Mouse (Mus musculus) layer of hippocampus, postnatal 10 days (tissue): ENCODE measurements around the gene Auts2. TPM values are rescaled to one million over a fixed set of nuclear protein-coding genes. Genes with fewer than 3 reads are reported as not detected.

ENCODE experiments used
- DNase-seq, 2 experiments: peaks; one replicate each; pipeline ENCODE4 v3.0.0; 2021; ENCODE audit warnings: low spot score in 2 of 2
- total RNA-seq, 2 experiments: library from RNA; stranded (reverse); gene quantifications; 2 replicates each; pipeline ENCODE4 v1.2.3; 2021

Auts2 gene
- total RNA-seq, 2 experiments from 2014 or later: 137 to 150 TPM

GRCm38 (mm10) chr5:132502036-132502435 lies 41.1 kb downstream of the Auts2 start:
- no peak for DNase-seq

GRCm38 (mm10) chr5:132500817-132501231 lies 42.3 kb downstream of the Auts2 start:
- no peak for DNase-seq

GRCm38 (mm10) chr5:132498896-132499295 lies 44.2 kb downstream of the Auts2 start:
- no peak for DNase-seq

- no peak for DNase-seq
Measured at GRCm38 (mm10) chr5:132498045-132498444, 45.1 kb downstream of the Auts2 start.

GRCm38 (mm10) chr5:132492793-132493192 lies 50.4 kb downstream of the Auts2 start:
- DNase-seq: no peak

- DNase-seq: no peak
Measured at GRCm38 (mm10) chr5:132492040-132492439, 51.1 kb downstream of the Auts2 start.

- DNase-seq: no peak
Measured at GRCm38 (mm10) chr5:132491508-132491907, 51.6 kb downstream of the Auts2 start.

- DNase-seq: no peak
Measured at GRCm38 (mm10) chr5:132490326-132490725, 52.8 kb downstream of the Auts2 start.

- DNase-seq: no peak
Measured at GRCm38 (mm10) chr5:132489736-132490313, 53.3 kb downstream of the Auts2 start.

GRCm38 (mm10) chr5:132486831-132487230 lies 56.3 kb downstream of the Auts2 start:
- no peak for DNase-seq

GRCm38 (mm10) chr5:132485994-132486393 lies 57.1 kb downstream of the Auts2 start:
- no peak for DNase-seq

GRCm38 (mm10) chr5:132485448-132485847 lies 57.7 kb downstream of the Auts2 start:
- no peak for DNase-seq

- DNase-seq: no peak
Measured at GRCm38 (mm10) chr5:132481476-132481875, 61.7 kb downstream of the Auts2 start.

GRCm38 (mm10) chr5:132480461-132480860 lies 62.7 kb downstream of the Auts2 start:
- DNase-seq: no peak

GRCm38 (mm10) chr5:132479227-132479857 lies 63.8 kb downstream of the Auts2 start:
- DNase-seq: no peak

GRCm38 (mm10) chr5:132477533-132477932 lies 65.6 kb downstream of the Auts2 start:
- no peak for DNase-seq

GRCm38 (mm10) chr5:132472905-132473321 lies 70.2 kb downstream of the Auts2 start:
- no peak for DNase-seq

- DNase-seq: no peak
Measured at GRCm38 (mm10) chr5:132472184-132472829, 70.8 kb downstream of the Auts2 start.

- no peak for DNase-seq
Measured at GRCm38 (mm10) chr5:132467364-132467743, 75.8 kb downstream of the Auts2 start.

GRCm38 (mm10) chr5:132466427-132467363 lies 76.4 kb downstream of the Auts2 start:
- no peak for DNase-seq

GRCm38 (mm10) chr5:132462560-132462959 lies 80.6 kb downstream of the Auts2 start:
- DNase-seq: no peak
